Mouse (Mus musculus): ENCODE data around the gene Tapt1.
A peak's percentile ranks its signal among the peaks of the same experiment; 100 is the strongest.

Tapt1 gene

GRCm38 (mm10) chr5:44226521-44227461, at the start of gene Tapt1:
Gene Tapt1 (minus strand): TSS chr5:44226626.
- peak; percentile 85 for ATAC-seq (ENCODE audit: low TSS enrichment)

GRCm38 (mm10) chr5:44271564-44271963, 45.1 kb upstream of the Tapt1 start:
- ATAC-seq (ENCODE audit: low TSS enrichment): peak; percentile 64

- peak; percentile 92 for ATAC-seq (ENCODE audit: low TSS enrichment)
These were observed 42.1 kb upstream of the Tapt1 start for GRCm38 (mm10) chr5:44268524-44268923.

GRCm38 (mm10) chr5:44261691-44262090, 35.3 kb upstream of the Tapt1 start:
- no peak for ATAC-seq (ENCODE audit: low TSS enrichment)

GRCm38 (mm10) chr5:44261172-44261571, 34.7 kb upstream of the Tapt1 start:
- ATAC-seq (ENCODE audit: low TSS enrichment): no peak

- ATAC-seq (ENCODE audit: low TSS enrichment): 0 out of 2 replicates have a peak, but pooled peaks have one; percentile 10
These were observed 33.3 kb upstream of the Tapt1 start for GRCm38 (mm10) chr5:44259678-44260077.

- ATAC-seq (ENCODE audit: low TSS enrichment): no peak
These were observed 31.7 kb upstream of the Tapt1 start for GRCm38 (mm10) chr5:44258163-44258562.

- peak; percentile 94 for ATAC-seq (ENCODE audit: low TSS enrichment)
These were observed 31.0 kb upstream of the Tapt1 start for GRCm38 (mm10) chr5:44257401-44257800.

GRCm38 (mm10) chr5:44256512-44256911, 30.1 kb upstream of the Tapt1 start:
- no peak for ATAC-seq (ENCODE audit: low TSS enrichment)

GRCm38 (mm10) chr5:44255756-44256398, 29.5 kb upstream of the Tapt1 start:
- ATAC-seq (ENCODE audit: low TSS enrichment): no peak

GRCm38 (mm10) chr5:44253449-44253848, 27.0 kb upstream of the Tapt1 start:
- ATAC-seq (ENCODE audit: low TSS enrichment): no peak

GRCm38 (mm10) chr5:44252395-44252794, 26.0 kb upstream of the Tapt1 start:
- ATAC-seq (ENCODE audit: low TSS enrichment): no peak

- ATAC-seq (ENCODE audit: low TSS enrichment): no peak
These were observed 24.0 kb upstream of the Tapt1 start for GRCm38 (mm10) chr5:44250211-44250955.

- no peak for ATAC-seq (ENCODE audit: low TSS enrichment)
These were observed 22.9 kb upstream of the Tapt1 start for GRCm38 (mm10) chr5:44249363-44249762.

GRCm38 (mm10) chr5:44246493-44247217, 20.2 kb upstream of the Tapt1 start:
- ATAC-seq (ENCODE audit: low TSS enrichment): peak; percentile 70

GRCm38 (mm10) chr5:44244894-44245423, 18.5 kb upstream of the Tapt1 start:
- ATAC-seq (ENCODE audit: low TSS enrichment): no peak

- ATAC-seq (ENCODE audit: low TSS enrichment): no peak
These were observed 16.4 kb upstream of the Tapt1 start for GRCm38 (mm10) chr5:44242828-44243227.

GRCm38 (mm10) chr5:44241726-44242125, 15.3 kb upstream of the Tapt1 start:
- ATAC-seq (ENCODE audit: low TSS enrichment): no peak

GRCm38 (mm10) chr5:44239187-44240136, 13.0 kb upstream of the Tapt1 start:
- no peak for ATAC-seq (ENCODE audit: low TSS enrichment)

- ATAC-seq (ENCODE audit: low TSS enrichment): no peak
These were observed 11.8 kb upstream of the Tapt1 start for GRCm38 (mm10) chr5:44238201-44238600.

Data from frontal cortex, adult (tissue).